Mouse (Mus musculus) ZHBTc4 (cell line): ENCODE data around the gene Vsig8.

Experiments
- DNase-seq: peaks from one replicate; pipeline ENCODE4 v3.0.0-alpha.2; 2011; ENCODE audit warnings: low read depth, low spot score

Vsig8 gene

DNA sequence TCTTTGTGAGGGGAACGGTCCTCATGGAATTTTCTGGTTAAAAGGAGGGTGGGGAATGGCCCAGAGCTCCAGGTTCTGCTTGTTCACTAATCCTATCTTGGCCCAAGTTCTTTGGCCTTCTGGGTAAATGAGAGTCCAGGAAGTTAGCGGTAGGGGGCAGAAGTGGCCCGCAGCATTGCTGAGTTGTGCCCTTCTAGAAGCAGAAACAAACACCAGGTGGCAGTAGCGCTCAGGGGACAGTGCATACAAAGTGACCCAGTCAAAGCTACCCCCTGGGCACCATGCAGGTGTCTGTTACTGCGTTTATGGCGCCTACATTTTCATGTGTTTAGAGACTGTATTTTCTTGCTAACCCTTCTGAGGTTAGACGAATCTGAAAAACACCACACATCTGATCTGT, 27.0 kb upstream of the Vsig8 start:
- DNase-seq, result peak; percentile 88

DNA sequence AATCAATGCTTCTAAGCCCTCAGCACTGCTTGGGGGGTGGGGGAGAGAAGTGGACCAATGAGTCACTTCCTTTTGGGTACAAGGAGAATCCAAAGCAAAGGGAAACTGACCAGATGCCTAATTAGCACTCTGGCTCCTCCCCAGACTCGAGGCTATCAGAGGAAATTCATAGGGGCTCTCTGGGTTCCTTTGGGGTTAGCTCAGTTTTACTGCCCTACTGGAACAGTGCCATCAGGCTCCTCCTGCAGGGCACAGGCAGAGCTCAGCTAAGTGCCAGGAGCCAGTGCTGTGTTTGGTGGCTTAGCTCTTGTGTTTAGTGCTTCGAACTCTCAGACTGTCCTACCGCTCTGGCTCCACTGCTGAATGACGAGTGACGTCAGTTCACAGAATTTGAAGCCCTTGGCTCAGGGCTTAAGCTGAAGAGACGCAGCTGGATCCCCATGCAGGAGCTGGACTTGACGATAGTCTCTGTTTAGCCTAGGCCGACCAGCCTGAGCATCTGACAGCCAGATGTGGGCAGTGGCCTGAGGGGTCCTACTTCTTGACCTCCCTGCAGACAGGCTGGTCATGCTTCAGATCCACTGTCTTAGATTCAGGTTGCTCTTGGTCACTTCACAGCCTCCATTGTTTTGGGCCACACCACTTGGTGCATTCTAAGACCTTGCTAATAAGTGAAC, 25.1 kb upstream of the Vsig8 start:
- no peak for DNase-seq

DNA sequence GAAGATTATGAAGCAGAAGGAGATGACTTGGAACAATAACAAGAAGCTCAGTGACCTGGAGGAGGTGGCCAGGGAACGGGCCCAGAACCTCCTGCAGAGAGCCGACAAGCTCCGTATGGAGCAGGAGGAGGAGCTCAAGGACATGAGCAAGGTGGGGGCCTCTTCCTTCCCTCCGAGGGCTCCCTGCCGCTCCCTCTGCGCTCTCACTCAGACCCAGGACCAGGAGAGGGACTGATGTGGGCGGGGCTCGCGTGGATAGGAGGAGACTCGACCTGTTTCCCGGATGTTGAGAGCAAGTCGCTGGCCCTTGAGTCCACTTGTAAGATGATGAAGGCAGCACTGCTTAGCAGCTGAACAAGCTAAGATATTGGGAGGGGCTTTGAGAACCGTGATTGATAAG, 23.2 kb upstream of the Vsig8 start:
- DNase-seq, result peak; percentile 80

GRCm38 (mm10) chr1:172535116-172535515, 20.6 kb upstream of the Vsig8 start:
- no peak for DNase-seq

- DNase-seq, result no peak
Measured at GRCm38 (mm10) chr1:172539827-172540226, 15.9 kb upstream of the Vsig8 start.

DNA sequence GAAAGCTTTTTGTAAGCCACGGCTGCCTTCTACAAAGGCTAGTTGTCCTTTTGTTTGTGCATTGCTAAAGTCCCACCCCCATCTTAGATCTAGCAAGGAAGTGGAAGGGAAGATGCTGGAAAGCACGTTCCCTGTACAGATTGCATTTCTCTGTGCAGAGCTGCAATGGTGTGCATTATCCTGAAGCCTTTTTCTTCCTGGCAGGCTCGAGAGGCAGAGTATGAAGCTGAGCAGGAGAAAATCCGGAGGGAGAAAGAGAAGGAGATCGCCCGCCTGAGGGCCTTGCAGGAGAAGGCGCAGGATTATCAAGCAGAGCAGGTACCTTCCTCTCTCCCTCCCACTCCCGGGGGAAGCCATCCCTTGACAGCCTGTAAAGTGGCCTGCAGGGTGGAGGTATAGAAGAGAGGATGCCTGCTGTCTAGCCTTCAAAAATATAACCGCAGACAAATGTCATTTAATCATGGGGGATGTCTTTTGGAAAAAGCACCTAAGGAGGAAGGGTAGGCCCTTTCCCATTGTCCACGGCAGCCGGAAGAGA, 15.4 kb upstream of the Vsig8 start:
- DNase-seq, result no peak

DNA sequence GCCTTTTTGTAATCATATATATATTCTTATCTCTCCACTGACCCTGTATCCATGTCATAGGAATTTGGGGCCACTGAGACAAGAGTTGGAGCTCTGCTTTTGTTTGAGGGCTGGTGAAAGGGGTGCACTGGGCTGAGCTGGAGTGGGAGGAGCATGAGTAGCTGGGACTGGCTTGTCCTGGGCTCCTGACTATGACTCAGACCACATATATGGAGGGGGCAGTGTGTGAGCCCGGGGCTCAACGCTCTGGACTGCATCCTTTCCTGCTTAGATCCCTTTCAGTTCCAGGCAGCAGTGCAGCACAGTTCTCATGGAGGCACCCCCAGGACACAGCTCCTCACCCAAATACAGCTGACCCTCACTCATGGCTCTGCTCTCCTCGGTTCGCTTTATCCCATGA, 9.7 kb upstream of the Vsig8 start:
- DNase-seq, result no peak

DNA sequence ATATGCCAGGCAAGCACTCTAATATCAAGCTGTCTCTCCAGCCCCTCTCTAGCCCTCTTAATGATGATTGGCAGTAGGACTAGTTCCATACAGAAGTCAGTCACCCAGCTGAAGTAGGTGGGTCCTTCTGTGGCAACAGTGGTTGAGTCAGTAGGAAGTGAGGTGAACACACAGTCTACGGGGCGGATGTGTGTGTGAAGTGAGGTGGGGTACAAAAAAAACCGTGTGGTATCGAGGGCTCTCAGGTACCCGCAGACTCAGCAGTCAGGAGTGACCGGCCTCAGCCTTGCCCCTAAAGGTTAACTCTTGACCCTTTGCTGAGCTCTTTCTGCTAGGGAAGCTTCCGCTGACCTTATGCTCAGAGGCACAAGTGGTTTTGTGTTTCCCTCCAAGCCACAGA, 7.2 kb upstream of the Vsig8 start:
- no peak for DNase-seq

DNA sequence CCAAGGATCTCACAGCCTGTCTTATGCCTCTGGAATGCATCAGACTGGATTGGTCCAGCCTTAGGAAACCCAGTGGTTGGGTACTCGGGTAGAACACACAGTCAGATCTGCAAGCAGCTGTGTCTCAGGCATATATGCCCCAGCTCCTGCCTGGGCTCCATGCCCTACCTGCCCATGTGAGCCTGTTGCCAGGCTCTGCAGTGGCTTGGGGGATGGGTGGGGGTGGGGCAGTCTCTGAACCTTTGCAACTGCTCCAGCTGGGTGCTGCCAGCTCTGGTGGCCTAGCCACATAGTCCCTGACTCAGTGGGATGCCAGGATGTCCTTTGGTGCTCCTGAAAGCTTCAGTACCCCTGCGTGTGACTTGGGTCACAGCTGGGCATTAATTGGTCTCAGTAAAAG, 6.4 kb upstream of the Vsig8 start:
- no peak for DNase-seq

DNA sequence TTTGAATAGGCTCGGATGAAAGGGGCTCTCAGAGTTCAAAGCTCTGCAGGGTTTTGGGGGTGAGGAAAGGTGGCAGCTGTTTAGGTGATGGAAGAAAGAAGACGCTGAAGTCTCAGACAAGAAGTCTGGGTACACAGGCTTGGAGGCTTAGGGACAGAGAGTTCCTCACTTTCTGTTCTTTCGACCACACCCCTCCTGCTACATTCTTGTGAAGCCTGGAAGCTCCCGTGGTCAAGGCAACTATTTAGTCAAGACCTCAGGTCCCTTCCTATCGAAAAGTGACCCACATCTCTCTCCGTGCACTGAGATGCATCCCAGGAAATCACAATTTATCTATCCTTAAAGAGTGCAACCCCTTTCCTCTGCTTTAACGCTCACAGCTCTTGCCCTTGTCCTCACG, 6.0 kb upstream of the Vsig8 start:
- DNase-seq, result no peak

DNA sequence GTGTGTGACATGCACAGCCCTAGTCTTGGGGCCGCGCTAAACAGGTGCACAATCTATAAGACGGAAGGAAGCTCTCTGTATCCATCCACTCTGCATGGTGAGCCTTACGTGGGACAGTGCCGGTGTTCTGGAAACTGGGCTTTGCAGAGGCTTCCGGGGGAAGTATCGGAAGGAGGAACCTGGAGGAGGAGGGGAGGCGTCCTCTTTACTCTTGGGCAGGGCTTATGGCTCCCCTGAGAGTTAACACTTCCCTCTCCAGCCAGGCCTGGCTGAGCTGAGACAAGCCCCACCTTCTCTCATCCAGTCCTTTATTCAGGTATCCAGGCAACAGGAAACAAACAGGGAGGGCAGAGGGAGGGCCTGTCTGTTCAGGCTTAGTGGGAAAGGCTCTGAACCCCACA, 5.2 kb upstream of the Vsig8 start:
- DNase-seq, result peak; percentile 72

GRCm38 (mm10) chr1:172551009-172551408, 4.7 kb upstream of the Vsig8 start:
- DNase-seq, result no peak

DNA sequence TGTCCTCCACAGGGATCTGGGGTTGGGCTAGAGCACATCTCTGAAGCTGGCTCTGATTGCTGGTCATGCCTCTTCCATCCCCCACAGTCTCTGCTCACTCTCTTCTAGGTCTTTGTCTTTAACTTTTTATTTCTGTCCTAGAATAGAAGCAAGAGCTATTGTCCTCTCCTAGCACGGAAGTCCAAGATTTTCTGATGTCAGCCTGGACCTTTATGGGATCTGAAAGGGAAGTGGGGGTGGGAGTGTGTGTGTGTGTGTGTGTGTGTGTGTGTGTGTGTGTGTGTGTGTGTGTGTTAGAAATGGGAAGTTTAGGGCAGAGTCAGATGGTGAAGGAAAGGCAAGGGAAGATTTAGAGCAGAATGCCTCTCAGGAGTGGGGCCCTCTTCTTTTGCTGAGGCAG, 3.1 kb upstream of the Vsig8 start:
- no peak for DNase-seq

- DNase-seq, result peak; percentile 88
Measured at GRCm38 (mm10) chr1:172562641-172563464, 7.1 kb downstream of the Vsig8 start.

- no peak for DNase-seq
Measured at GRCm38 (mm10) chr1:172563465-172563828, 7.7 kb downstream of the Vsig8 start.

DNA sequence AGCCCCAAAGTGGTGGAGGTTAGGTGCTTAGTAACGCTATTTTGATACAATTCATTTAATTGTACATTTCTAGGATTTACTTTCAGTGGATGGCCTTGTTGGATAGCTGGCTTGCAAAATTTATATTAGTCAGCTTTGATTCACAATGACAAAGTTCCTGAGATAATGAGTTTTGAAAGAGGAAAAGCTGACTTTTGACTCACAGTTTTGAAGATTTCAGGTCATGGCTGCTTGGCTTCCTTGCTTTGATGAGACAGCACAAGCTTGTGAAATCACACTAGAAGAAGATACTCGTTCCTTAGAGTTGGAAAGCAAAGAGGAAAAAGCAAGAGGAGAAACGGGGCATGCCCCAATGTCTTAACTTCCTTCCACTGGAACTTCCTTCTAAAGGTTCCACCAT, 10.4 kb downstream of the Vsig8 start:
- no peak for DNase-seq

- no peak for DNase-seq
Measured at GRCm38 (mm10) chr1:172567758-172568157, 12.0 kb downstream of the Vsig8 start.

- DNase-seq, result no peak
Measured at GRCm38 (mm10) chr1:172580116-172580515, 24.4 kb downstream of the Vsig8 start.

DNA sequence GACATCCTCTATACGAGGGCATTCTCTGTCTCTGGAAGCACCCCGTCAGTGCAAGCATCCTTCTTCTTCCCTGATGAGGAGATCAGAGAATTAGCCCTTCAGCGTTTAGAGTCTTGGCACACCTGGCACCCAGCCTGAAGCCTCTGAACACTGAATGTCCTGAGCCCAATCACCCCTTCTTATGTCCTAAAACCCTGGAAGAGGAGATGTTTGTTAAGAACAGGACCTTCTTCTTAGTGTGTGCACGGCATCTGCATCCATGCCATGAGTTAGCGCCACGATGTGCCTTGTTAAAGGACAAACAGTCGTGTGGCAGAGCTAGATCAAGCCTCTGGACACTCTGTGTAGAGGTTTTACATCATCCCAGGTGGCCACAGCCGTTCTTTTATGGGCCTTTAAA, 26.7 kb downstream of the Vsig8 start:
- no peak for DNase-seq

DNA sequence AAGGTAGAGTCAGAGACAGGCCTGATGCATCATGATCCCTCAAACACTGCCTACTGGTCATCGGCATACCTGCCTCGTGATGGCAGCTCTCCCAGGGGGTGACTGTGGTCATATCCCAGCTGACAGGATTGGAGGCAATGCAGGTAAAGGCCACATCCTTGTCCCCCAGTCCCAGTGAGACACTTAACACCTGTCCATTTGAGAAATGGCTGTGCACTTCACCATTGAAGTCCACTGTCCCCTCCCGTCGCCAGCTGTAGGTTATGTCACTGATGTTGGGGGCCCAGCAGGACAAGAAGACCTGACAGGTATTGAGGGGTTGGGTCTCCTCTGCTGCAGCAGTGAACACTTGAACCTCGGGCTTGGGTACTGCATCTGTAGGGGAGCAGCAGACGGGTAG, 28.5 kb downstream of the Vsig8 start:
- DNase-seq, result no peak

DNA sequence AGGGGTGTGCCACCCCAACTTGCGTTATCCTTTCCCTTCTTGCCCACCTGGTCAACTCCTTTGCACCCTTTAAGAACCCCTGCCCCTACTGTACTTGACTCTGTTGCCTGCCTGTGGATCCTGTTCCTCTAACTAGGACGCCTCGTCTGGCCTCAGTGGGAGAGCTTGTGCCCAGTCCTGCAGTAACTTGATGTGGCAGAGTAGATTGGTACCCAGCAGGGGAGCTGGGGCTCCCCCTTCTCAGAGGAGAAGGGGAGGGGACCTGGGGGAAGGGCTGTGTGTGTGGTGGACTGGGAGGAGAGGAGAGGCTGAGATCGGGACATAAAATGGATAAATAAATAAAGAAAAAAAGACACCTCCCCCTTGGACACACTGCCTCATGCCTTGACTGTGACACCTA, 29.3 kb downstream of the Vsig8 start:
- DNase-seq, result no peak

GRCm38 (mm10) chr1:172585612-172586567, 30.2 kb downstream of the Vsig8 start:
- no peak for DNase-seq
